Mouse (Mus musculus): ENCODE results near the gene Ube2q2. TPM values are rescaled to one million over a fixed set of nuclear protein-coding genes. Genes with fewer than 3 reads are reported as not detected.

The Ube2q2 gene
- polyA plus RNA-seq, 1 experiment from 2014 or later: 34.0 TPM

DNA sequence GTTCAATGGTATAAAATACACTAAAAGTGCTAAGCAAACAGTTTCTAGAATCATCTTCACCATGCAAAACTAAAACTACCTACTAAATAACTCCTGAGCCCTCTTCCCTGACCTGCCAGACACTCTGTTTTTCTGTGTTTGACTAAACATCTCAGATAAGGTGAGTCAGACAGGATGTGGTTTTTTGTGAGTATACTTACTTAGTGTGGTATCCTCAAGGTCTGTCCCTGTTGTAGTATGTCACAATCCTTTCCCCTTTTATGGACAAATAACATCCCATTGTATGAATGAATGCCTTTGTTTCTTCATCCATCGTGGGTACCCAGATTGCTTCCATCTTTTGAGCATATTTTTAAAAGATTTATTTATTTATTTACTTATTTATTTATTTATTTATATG, 22.4 kb upstream of the Ube2q2 start:
- H3K4me3 ChIP-seq (replicated peaks): no peak overlapping the region
- H3K4me2 ChIP-seq (replicated peaks): no peak overlapping the region
- no peaks in the 10 kb centered on the region for H3K9me3 ChIP-seq (replicated peaks)
- H3K4me1 ChIP-seq: 0 out of 2 replicates have a peak, but pooled peaks cover 3% of the 10 kb centered on the region
- 70% methylated on average over 1 of the region's 1 CpGs for WGBS
- no peaks in the 10 kb centered on the region for H3K27me3 ChIP-seq
- H3K9ac ChIP-seq: no peak overlapping the region
- H3K36me3 ChIP-seq: no peaks in the 10 kb centered on the region
- no peak for ATAC-seq (ENCODE audit: insufficient number of reproducible peaks, low FRiP score, low TSS enrichment, low read depth)
- no peak overlapping the region for H3K27ac ChIP-seq (replicated peaks)

DNA sequence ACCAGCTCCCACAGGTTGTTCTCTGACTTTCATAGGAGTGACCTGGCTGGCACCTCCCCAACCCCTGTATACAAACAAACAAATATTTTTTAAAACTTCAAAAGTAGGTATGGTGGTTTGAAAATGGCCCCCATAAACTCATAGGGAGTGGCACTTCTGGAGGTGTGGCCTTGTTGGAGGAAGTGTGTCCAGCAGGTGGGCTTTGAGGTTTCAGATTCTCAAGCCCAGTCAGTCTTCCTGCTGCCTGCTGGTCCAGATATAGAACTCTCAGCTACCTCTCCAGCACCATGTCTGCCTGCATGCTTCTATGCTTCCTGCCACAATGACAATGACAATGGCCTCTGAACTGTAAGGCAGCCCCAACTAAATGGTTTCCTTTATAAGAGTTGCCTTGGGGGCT, 16.8 kb upstream of the Ube2q2 start:
- H3K36me3 ChIP-seq: no peaks in the 10 kb centered on the region
- H3K9me3 ChIP-seq (replicated peaks): no peaks in the 10 kb centered on the region
- no peaks in the 10 kb centered on the region for H3K27me3 ChIP-seq
- no peaks in the 10 kb centered on the region for H3K4me1 ChIP-seq
- no peak overlapping the region for H3K4me2 ChIP-seq (replicated peaks)
- no peak overlapping the region for H3K9ac ChIP-seq
- no peak overlapping the region for H3K27ac ChIP-seq (replicated peaks)
- no peak for ATAC-seq (ENCODE audit: insufficient number of reproducible peaks, low FRiP score, low TSS enrichment, low read depth)
- H3K4me3 ChIP-seq (replicated peaks): no peak overlapping the region

DNA sequence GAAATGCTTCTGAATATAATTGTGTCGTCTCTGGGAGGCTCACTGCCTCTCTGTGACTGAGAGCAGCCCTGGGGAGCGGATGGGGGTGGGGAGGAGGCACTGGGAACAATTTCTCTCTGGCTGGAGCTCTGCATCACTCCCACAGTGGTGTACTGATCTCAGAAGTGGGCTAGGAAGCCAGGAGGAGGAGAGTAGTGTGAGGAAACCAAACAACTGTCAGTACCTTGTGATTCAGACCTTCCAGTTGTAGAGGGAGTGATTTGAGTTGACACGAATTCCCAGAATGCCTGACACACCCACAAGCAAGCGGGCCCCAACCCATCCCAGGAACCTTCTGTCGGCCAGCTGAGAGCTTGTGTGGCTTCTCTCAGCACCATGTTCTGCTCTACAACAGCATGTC, 12.1 kb upstream of the Ube2q2 start:
- no peaks in the 10 kb centered on the region for H3K36me3 ChIP-seq

DNA sequence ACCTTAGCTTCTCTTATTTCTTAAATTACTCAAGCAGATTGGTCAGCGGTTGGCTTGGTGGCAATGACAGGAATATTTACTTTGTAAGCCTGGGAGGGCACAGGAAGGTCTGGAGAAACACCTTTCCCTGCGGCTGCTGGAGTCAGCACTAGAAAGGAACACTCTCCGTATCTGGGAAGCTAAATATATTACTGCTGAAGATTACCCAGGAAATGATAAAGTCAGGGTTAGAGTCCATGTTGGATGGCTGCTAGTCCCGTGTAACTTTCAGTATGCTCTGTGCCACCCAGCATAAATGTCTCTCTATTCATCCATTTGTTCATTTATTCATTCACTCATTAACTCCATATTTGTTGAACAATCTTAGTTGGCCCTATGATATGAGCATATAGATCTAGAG, 11.5 kb upstream of the Ube2q2 start:
- Histone ChIP-seq H3K4me3 (replicated peaks) (no peak overlapping the region), H3K27me3 (no peaks in the 10 kb centered on the region), H3K27ac (replicated peaks) (no peak overlapping the region), H3K9ac (no peak overlapping the region), H3K4me1 (no peaks in the 10 kb centered on the region), H3K36me3 (no peaks in the 10 kb centered on the region), H3K4me2 (replicated peaks) (no peak overlapping the region), H3K9me3 (replicated peaks) (no peaks in the 10 kb centered on the region)
- 78% methylated on average over 4 of the region's 4 CpGs for WGBS
- no peak for ATAC-seq (ENCODE audit: insufficient number of reproducible peaks, low FRiP score, low TSS enrichment, low read depth)

More for the DNA sequence above, 12.1 kb upstream of the Ube2q2 start:
- no peak overlapping the region for H3K9ac ChIP-seq
- 0 out of 2 replicates have a peak, but pooled peaks have one; percentile 29 for ATAC-seq (ENCODE audit: insufficient number of reproducible peaks, low FRiP score, low TSS enrichment, low read depth)
- no peaks in the 10 kb centered on the region for H3K27me3 ChIP-seq
- no peak overlapping the region for H3K4me2 ChIP-seq (replicated peaks)
- no peaks in the 10 kb centered on the region for H3K4me1 ChIP-seq
- H3K9me3 ChIP-seq (replicated peaks): no peaks in the 10 kb centered on the region
- H3K27ac ChIP-seq (replicated peaks): no peak overlapping the region
- H3K4me3 ChIP-seq (replicated peaks): no peak overlapping the region
- WGBS: 30% methylated on average over 5 of the region's 5 CpGs

DNA sequence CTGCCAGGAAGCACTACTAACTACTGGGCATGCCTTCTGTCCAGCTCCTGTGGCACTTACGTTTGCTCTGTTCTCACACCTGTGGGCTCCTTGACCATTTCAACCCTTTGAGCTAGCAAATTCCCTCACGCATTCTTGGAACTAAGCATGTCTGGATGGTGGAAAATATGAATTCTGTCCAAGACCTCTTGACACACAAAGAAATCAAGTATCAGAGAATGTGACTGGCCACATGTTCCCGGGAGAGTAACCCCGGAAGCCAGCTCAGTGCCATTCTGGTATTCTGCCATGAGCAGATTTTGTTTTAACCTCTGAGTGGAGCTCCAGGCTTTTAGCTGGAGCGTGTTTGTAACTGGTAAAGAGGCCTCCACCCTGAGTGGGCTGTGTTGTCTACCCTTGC, 8.7 kb upstream of the Ube2q2 start:
- Histone ChIP-seq H3K4me1 (no peaks in the 10 kb centered on the region), H3K9me3 (replicated peaks) (no peaks in the 10 kb centered on the region), H3K4me2 (replicated peaks) (no peak overlapping the region), H3K27me3 (no peaks in the 10 kb centered on the region), H3K9ac (no peak overlapping the region), H3K4me3 (replicated peaks) (no peak overlapping the region), H3K27ac (replicated peaks) (no peak overlapping the region), H3K36me3 (no peaks in the 10 kb centered on the region)
- 70% methylated on average over 5 of the region's 5 CpGs for WGBS
- ATAC-seq (ENCODE audit: insufficient number of reproducible peaks, low FRiP score, low TSS enrichment, low read depth): no peak

DNA sequence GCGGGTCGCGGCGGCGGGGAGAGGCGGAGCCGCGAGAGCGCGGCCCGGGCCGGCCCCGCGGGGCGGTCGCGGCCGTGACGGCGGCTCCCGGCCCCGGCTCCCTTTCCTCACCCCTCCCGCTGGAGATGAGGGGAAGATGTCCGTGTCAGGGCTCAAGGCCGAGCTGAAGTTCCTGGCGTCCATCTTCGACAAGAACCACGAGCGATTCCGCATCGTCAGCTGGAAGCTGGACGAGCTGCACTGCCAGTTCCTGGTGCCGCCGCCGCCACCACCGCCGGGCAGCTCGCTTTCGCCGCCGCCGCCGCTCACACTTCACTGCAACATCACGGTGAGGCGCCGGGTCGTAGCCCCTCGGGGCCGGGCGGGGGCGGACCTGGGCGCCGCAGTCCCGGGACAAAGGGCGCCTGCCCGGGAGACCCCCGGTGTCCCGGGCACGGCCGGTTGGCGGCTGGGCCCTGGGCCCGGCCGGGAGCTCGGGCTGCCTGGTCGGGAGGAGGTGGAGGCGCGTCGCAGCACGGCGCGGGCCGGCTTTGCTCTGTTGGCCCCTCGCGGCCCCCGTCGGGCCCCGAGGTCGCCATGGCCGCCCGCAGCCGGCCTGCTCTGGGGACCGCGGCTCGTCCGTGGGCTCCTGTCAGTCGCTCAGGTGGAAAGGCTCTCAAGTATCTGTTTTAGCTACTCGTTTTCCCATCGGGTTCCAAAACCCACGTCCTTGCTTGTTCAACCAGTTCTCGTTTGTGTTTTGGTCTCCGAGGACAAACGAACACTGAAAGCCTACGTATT, 1.0 kb downstream of the Ube2q2 start:
- Histone ChIP-seq H3K4me2 (replicated peaks) (peak overlapping the region; percentile 86), H3K27ac (replicated peaks) (peak overlapping the region; percentile 78), H3K4me3 (replicated peaks) (peak overlapping the region; percentile 90), H3K27me3 (no peaks in the 10 kb centered on the region), H3K4me1 (peaks cover 12% of the 10 kb centered on the region), H3K9ac (peak overlapping the region; percentile 89), H3K36me3 (no peaks in the 10 kb centered on the region), H3K9me3 (replicated peaks) (no peaks in the 10 kb centered on the region)
- ATAC-seq (ENCODE audit: insufficient number of reproducible peaks, low FRiP score, low TSS enrichment, low read depth): peak; percentile 41; the same call in 1 of the 2 replicates
- WGBS: under 1% methylated on average over 80 of the region's 93 CpGs

DNA sequence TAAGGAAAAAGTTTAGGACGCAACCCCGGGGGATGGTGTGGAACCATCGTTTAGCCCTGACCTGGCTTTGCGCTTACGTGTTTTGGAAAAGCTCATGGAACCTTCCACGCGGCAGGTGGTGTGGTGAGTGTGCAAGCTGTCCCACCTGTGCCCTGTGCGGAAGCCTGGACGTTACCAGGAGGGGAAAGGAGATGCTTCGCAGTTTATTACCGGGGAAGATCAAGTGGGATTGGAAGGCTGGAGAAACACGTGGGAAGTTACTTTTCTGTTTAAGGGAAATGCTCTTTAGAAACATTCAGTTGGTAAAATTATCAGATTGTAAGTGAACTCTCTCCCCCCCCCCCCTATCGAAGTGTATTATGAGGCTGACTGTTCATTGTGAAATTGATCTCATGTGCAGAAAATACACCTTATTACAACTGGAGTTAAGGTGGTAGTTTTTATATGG, 1.6 kb downstream of the Ube2q2 start:
- Histone ChIP-seq H3K36me3 (no peaks in the 10 kb centered on the region), H3K4me2 (replicated peaks) (peak overlapping the region; percentile 86), H3K9me3 (replicated peaks) (no peaks in the 10 kb centered on the region), H3K27ac (replicated peaks) (no peak overlapping the region), H3K4me1 (peaks cover 12% of the 10 kb centered on the region), H3K4me3 (replicated peaks) (peak overlapping the region; percentile 90), H3K27me3 (no peaks in the 10 kb centered on the region), H3K9ac (peak overlapping the region; percentile 89)
- no peak for ATAC-seq (ENCODE audit: insufficient number of reproducible peaks, low FRiP score, low TSS enrichment, low read depth)
- 3% methylated on average over 13 of the region's 13 CpGs for WGBS

DNA sequence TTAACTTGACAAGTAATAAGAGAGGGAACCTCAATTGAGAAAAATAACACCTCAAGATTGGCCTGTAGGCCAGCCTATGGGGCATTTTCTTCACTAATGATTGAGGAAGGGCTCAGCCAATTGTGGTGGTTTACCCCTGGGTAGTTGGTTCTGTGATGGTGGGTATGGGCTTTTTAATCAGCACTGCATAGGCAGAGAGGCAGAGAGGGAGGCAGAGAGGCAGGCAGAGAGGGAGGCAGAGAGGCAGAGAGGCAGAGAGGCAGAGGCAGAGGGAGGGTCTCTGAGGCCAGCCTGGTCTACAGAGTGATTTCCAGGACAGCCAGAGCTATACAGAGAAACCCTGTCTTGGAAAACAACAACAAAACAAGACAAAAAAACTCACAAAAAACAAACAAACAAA, 2.4 kb downstream of the Ube2q2 start:
- H3K9me3 ChIP-seq (replicated peaks): no peaks in the 10 kb centered on the region
- H3K4me3 ChIP-seq (replicated peaks): no peak overlapping the region
- ATAC-seq (ENCODE audit: insufficient number of reproducible peaks, low FRiP score, low TSS enrichment, low read depth): no peak
- H3K27ac ChIP-seq (replicated peaks): no peak overlapping the region
- no peak overlapping the region for H3K9ac ChIP-seq
- peaks cover 12% of the 10 kb centered on the region for H3K4me1 ChIP-seq
- H3K4me2 ChIP-seq (replicated peaks): peak overlapping the region; percentile 86
- H3K27me3 ChIP-seq: no peaks in the 10 kb centered on the region
- H3K36me3 ChIP-seq: no peaks in the 10 kb centered on the region

DNA sequence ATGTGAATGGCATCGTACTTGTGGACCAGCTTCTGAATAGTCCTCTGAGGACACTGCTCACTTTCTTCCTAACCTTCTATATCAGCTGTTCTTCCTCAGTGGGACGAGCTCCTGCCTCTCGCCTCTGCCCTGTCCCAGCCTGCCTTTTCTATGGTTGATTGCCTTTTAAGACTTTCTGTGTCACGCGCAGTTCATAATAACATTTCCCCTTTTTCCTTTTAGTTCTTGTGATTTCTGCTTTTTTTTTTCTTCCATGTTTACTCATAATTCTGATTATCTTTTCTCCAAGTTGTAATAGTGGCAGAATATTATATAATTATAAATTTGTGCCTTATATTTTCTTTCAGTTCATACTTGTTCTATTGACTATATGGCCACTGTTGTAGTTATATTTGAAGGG, 4.3 kb downstream of the Ube2q2 start:
- Histone ChIP-seq H3K9ac (no peak overlapping the region), H3K4me2 (replicated peaks) (no peak overlapping the region), H3K4me1 (peaks cover 12% of the 10 kb centered on the region), H3K36me3 (no peaks in the 10 kb centered on the region), H3K27ac (replicated peaks) (no peak overlapping the region), H3K4me3 (replicated peaks) (no peak overlapping the region), H3K27me3 (no peaks in the 10 kb centered on the region), H3K9me3 (replicated peaks) (no peaks in the 10 kb centered on the region)
- WGBS: 80% methylated on average over 5 of the region's 5 CpGs
- no peak for ATAC-seq (ENCODE audit: insufficient number of reproducible peaks, low FRiP score, low TSS enrichment, low read depth)

DNA sequence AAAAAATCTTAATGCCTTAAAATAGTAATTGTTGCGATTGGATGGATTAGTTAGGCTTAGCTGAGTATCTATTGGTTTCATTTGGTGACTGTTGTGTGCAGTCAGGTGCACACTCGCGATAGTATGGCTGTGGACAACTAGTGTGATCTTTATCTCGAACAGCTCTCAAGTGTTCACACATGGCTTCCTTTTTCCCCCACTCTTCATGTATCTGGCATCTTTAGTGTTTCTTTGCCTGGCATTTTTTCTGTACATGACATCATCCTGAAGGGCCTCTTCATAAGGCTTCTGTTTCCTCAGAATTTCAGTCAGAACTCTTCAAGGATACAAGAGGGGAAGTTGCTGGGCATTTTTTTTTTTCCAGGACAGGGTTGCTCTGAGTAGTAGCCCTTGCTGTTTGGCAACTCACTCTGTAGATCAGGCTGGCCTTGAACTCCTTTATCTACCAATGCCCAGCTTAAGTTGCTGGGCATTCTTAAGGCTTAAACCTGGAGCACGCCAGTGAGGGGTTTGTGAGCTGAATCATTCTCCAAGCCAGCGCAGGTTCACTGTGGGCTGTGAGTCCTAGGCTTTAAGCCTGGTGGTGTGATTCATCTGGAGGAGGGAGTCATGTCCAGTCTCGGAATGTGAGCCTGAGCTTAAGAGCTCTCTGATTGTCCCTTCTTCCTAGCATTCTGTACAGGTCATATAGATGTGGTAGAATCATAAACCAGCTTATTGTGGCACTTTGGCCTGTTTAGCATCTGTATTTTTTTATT, 22.2 kb downstream of the Ube2q2 start:
- 80% methylated on average over 7 of the region's 7 CpGs for WGBS
- ATAC-seq (ENCODE audit: insufficient number of reproducible peaks, low FRiP score, low TSS enrichment, low read depth): no peak

DNA sequence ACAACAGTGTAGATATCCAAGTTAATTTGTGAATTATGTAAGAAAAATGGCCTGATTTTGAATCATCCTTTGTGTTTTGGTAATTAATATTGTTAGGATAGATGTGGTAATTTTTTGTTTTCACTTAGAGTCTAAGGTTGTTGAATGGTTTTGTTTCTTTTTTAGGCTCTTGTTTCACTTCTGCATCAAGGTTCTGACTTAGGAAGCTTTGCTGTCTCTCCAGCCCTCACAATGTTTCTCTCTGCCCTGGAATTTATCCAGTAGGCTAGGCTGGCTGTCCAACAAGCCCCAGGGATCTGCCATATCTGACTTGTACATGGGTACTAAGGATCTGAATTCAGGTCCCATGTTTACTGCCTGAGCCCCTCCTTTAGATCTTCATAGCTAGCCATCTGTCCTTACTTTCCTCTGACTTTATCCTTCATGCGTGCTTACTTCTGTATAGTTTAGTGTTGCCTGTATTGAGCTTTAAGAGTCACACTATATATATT, 23.6 kb downstream of the Ube2q2 start:
- Histone ChIP-seq H3K9me3 (replicated peaks) (no peaks in the 10 kb centered on the region), H3K36me3 (peaks cover 3% of the 10 kb centered on the region; the same call in 1 of the 2 replicates), H3K4me2 (replicated peaks) (no peak overlapping the region), H3K27me3 (no peaks in the 10 kb centered on the region), H3K27ac (replicated peaks) (no peak overlapping the region), H3K9ac (no peak overlapping the region), H3K4me3 (replicated peaks) (no peak overlapping the region), H3K4me1 (no peaks in the 10 kb centered on the region)
- no peak for ATAC-seq (ENCODE audit: insufficient number of reproducible peaks, low FRiP score, low TSS enrichment, low read depth)
- 88% methylated on average over 1 of the region's 1 CpGs for WGBS

More for the DNA sequence above, 22.2 kb downstream of the Ube2q2 start:
- no peaks in the 10 kb centered on the region for H3K9me3 ChIP-seq (replicated peaks)
- H3K9ac ChIP-seq: no peak overlapping the region
- no peak overlapping the region for H3K4me2 ChIP-seq (replicated peaks)
- no peaks in the 10 kb centered on the region for H3K27me3 ChIP-seq
- H3K4me1 ChIP-seq: no peaks in the 10 kb centered on the region
- peaks cover 3% of the 10 kb centered on the region; the same call in 1 of the 2 replicates for H3K36me3 ChIP-seq
- no peak overlapping the region for H3K4me3 ChIP-seq (replicated peaks)
- no peak overlapping the region for H3K27ac ChIP-seq (replicated peaks)
